Mouse (Mus musculus) CH12.LX (cell line): ENCODE data around the gene Vta1.

Experiments
- CTCF ChIP-seq, 2 experiments: IDR thresholded peaks in 1 of 2; conservative IDR thresholded peaks in 1 of 2; 2 replicates each; pipeline ENCODE4 v1.5.1; 2011 to 2012; ENCODE audit warnings: low read depth in 2 of 2, low read length in 2 of 2, improper control_type of control experiment in 1 of 2, inconsistent platforms in 1 of 2, mild to moderate bottlenecking in 1 of 2, moderate library complexity in 1 of 2
- EP300 ChIP-seq: IDR thresholded peaks from 2 replicates; pipeline ENCODE4 v1.6.1; 2011; ENCODE audit warnings: low read length, improper control_type of control experiment
- MAFK ChIP-seq: IDR thresholded peaks from 2 replicates; pipeline ENCODE4 v1.6.1; 2011; ENCODE audit warnings: low read length, improper control_type of control experiment; ENCODE audit not compliant: insufficient replicate concordance

DNA sequence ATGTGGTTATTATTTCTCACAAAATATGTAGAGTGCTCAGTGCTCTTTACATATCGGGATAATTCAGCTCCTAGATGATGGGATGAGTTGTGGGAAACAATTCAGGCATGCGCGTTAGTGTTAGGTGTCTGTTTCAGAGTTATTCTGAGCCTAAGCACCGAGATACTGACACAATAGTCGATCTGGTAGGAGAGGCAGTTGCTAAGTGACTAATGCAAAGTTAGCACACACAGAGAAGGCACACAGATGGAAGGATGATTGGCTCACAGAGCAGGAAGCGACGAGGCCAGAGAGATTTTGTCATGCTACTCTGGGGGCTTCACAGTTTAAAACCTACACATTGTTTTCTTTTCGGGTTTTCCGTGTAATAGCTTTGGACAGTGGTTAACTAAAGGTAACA, 20.3 kb upstream of the Vta1 start:
- TF ChIP-seq MAFK (no peak), EP300 (no peak), CTCF (conservative IDR thresholded peaks at IDR 0.05 in 1 of 2, IDR thresholded peaks at IDR 0.05 in 1 of 2; ENCODE audit: low read depth in 2 of 2, low read length in 2 of 2) (no peak)
